Mouse (Mus musculus) B cell, adult (primary cell): ENCODE results near the gene Lim2. TPM values are rescaled to one million over a fixed set of nuclear protein-coding genes. Genes with fewer than 3 reads are reported as not detected.

Experiments
- total RNA-seq: library from RNA; stranded (reverse); gene quantifications from 4 replicates; pipeline ENCODE4 v1.2.4, GENCODE M21; 2023; ENCODE audit not compliant: inconsistent age

Lim2 gene
- total RNA-seq, result not detected in 4 replicates

DNA sequence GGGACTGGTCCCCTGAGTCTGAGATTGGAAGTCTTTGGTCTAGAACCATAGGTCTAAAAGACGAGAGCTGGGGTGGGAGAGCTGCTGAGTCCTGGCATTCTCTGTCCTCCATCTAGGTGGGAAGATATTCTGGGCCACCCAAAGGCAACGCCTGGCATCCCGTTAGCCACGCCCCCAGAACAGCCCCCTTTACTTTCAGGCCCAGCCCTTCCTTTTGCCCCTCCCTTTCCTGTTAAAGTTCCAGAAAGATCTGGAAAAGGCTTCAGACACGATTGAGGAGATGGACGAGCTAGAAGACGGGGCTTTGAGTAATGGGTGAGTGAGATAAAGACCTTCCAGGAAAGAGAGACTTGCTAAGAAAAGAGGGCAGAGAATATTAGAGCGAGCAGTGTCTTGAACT, at the start of gene Lim2:
Lim2 (plus strand) TSS at position 265 of the 400 bp plus-strand sequence.

GRCm38 (mm10) chr7:43408131-43408553, 19.3 kb upstream of the Lim2 start, which contains the start of gene Siglecg:
Gene Siglecg (plus strand): TSS chr7:43408204.

GRCm38 (mm10) chr7:43436341-43437255, 9.1 kb downstream of the Lim2 start, which contains the start of gene Nkg7:
Gene Nkg7 (plus strand): TSS chr7:43437073.

DNA sequence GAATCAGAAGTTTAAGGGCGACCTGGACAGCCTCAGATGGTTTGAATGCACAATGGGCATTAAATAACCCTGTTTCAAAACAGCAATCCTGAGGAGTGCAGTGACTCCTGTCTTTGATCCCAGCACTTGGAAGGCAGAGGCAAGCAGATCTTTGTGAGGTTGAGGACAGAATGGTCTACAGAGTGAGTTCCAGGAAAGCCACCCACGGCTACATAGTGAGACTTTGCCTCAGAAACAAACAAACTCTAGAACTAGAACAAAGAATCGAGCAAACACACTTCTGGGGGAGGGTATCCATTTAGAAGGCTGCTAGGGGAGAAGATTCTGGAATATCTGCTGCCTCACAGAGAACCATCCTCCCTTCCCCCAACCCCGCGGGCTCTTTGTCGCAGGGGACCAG, 13.0 kb downstream of the Lim2 start, which contains the start of gene Cldnd2:
Cldnd2 (plus strand) TSS at position 301 of the 400 bp plus-strand sequence.

DNA sequence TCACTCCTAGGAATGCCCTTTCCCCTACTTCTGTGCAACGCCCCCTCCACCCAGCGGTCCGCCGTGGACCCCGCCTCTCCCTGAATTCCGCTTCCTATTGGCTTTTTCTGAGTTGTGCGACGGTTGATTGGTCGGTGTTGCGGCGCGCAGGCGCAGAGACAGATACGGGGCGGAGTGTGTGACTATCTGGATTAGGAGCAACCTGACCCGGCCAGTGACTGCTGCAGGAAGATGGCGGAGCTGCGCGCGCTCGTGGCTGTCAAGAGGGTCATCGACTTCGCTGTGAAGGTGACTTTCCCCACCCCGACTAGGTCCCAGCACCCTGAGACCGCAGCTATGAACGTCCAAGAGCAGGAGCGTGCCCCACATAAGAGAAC, 16.4 kb downstream of the Lim2 start, which contains the start of the genes Etfb and Gm45233:
Etfb (plus strand) TSS at position 167 of the 377 bp plus-strand sequence.
Gm45233 (plus strand) TSS at position 212 of the 377 bp plus-strand sequence.

GRCm38 (mm10) chr7:43462851-43463250, 35.4 kb downstream of the Lim2 start, which contains the start of gene Vsig10l:
Gene Vsig10l (plus strand): TSS chr7:43463151.

Other genes starting within 250 kb of the Lim2 start
- 23.2 to 26.1 TPM (median 25.5 TPM) in 4 replicates for gene Zfp715, start 114.4 kb upstream of the Lim2 start, total RNA-seq
- gene Siglecf, start 76.3 kb upstream of the Lim2 start, total RNA-seq, result 0.45 to 0.77 TPM (median 0.45 TPM) in 3 of 4 replicates, not detected in the other
- 357 to 404 TPM (median 393 TPM) in 4 replicates for gene Siglecg, start 19.5 kb upstream of the Lim2 start, total RNA-seq
- 1.9 to 3.8 TPM (median 2.3 TPM) in 4 replicates for gene Nkg7, start 9.4 kb downstream of the Lim2 start, total RNA-seq
- gene Cldnd2, start 13.1 kb downstream of the Lim2 start, total RNA-seq, result not detected in 4 replicates
- 36.1 to 51.0 TPM (median 48.9 TPM) in 4 replicates for gene Etfb, start 16.4 kb downstream of the Lim2 start, total RNA-seq
- not detected in 4 replicates for gene Gm45233, start 16.5 kb downstream of the Lim2 start, total RNA-seq
- 2.0 to 3.9 TPM (median 2.3 TPM) in 4 replicates for gene Vsig10l, start 35.5 kb downstream of the Lim2 start, total RNA-seq
- gene Iglon5, start 62.4 kb downstream of the Lim2 start, total RNA-seq, result not detected in 4 replicates
- not detected in 4 replicates for gene 4931406B18Rik, start 78.3 kb downstream of the Lim2 start, total RNA-seq
- gene Cd33, start 116.8 kb downstream of the Lim2 start, total RNA-seq, result 1.7 to 3.5 TPM (median 2.3 TPM) in 4 replicates
- gene Zfp658, start 134.6 kb downstream of the Lim2 start, total RNA-seq, result 1.9 to 2.5 TPM (median 2.5 TPM) in 4 replicates
- 8.9 to 14.1 TPM (median 10.7 TPM) in 4 replicates for gene Zfp719, start 151.9 kb downstream of the Lim2 start, total RNA-seq
- gene Zfp819, start 179.5 kb downstream of the Lim2 start, total RNA-seq, result not detected in 4 replicates
- not detected in 4 replicates for gene Ceacam18, start 207.0 kb downstream of the Lim2 start, total RNA-seq
- gene Siglece, start 232.5 kb downstream of the Lim2 start, total RNA-seq, result 1.7 to 2.6 TPM (median 2.1 TPM) in 4 replicates
- 5.3 to 7.2 TPM (median 6.0 TPM) in 4 replicates for gene Ctu1, start 244.3 kb downstream of the Lim2 start, total RNA-seq